26 mouse cellular contexts compared by ENCODE assay signal in the genomic region with DNA sequence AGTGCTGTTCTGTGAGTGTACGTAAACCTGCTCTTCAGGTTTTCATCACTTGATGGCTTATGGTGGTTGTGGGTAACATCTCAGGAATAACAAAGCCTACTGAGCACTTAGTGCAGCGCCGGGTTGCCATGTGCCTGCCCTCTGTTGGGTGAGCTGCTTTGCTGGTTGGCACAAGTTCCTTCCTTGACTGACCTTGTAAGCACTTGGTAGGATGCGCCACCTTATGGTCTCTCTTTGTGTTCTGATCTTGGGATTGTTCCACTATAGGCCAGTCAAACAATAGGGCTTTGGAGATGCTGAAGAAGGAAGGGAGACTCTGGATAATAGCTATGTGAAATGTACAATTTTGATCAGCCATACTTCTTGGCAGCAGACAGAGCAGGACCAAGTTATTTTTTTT. TPM values are rescaled to one million over a fixed set of nuclear protein-coding genes. Genes with fewer than 3 reads are reported as not detected.
A peak's percentile ranks its signal among the peaks of the same experiment; 100 is the strongest.
DNase-seq lines count a peak whose midpoint lies in the region; ATAC-seq and TF ChIP-seq lines count a peak whose summit lies in the region.
"Had no signal": no experiment of that assay in that cellular context is flagged by ENCODE, and none has a peak within 500 bp of the region (broad histone marks: within the 10 kb centered on the region; RNA-seq: fewer than 3 reads in every experiment).

No protein-coding gene starts in this region.

- peak; percentile 50 for DNase-seq in embryonic facial prominence, embryonic 14.5 days (ENCODE audit: low spot score)
- DNase-seq in embryonic facial prominence, embryonic 10.5 days (ENCODE audit: low spot score): no peak
- DNase-seq in liver, postnatal 0 days: no peak
- DNase-seq in liver, embryonic 11.5 days (ENCODE audit: low spot score): no peak
- DNase-seq in 3T3-L1 (ENCODE audit: low read depth, low spot score): peak; percentile 20
- peak; percentile 30 for DNase-seq in brain, adult 2 months (ENCODE audit: low read depth, low spot score)
- DNase-seq: adrenal gland, postnatal 10 days; cerebellum, adult 9-10 months; forebrain, postnatal 0 days; kidney, adult 8-10 months; kidney, postnatal 25 days; liver; right cerebral cortex, adult 18-20 months had no signal

- H3K27me3 ChIP-seq in embryonic facial prominence, embryonic 14.5 days (replicated peaks; ENCODE audit: control insufficient read depth, insufficient read depth, low read length): no peaks in the 10 kb centered on the region
- H3K27me3 ChIP-seq in embryonic facial prominence, embryonic 10.5 days (replicated peaks; ENCODE audit: low read depth, poor library complexity, severe bottlenecking): no peaks in the 10 kb centered on the region
- H3K27me3 ChIP-seq in liver, postnatal 0 days (ENCODE audit: insufficient read depth, low read length): no peaks in the 10 kb centered on the region
- no peaks in the 10 kb centered on the region for H3K27me3 ChIP-seq in liver, embryonic 11.5 days (replicated peaks; ENCODE audit: control insufficient read depth, insufficient read depth, low read length)
- H3K27me3 ChIP-seq: hindbrain, embryonic 13.5 days; neural tube, embryonic 15.5 days; stomach, embryonic 15.5 days had no signal

- no peak overlapping the region for H3K4me3 ChIP-seq in embryonic facial prominence, embryonic 14.5 days (ENCODE audit: low read depth, low read length)
- no peak overlapping the region for H3K4me3 ChIP-seq in embryonic facial prominence, embryonic 10.5 days
- no peak overlapping the region for H3K4me3 ChIP-seq in liver, postnatal 0 days (ENCODE audit: low read depth, low read length)
- H3K4me3 ChIP-seq in liver, embryonic 11.5 days (ENCODE audit: low read depth, low read length): no peak overlapping the region
- H3K4me3 ChIP-seq: forebrain, embryonic 10.5 days; heart, embryonic 10.5 days; hindbrain, embryonic 13.5 days; layer of hippocampus, adult 2 months; limb, embryonic 10.5 days; midbrain, embryonic 10.5 days; neural tube, embryonic 15.5 days; stomach, embryonic 15.5 days had no signal

- H3K4me2 ChIP-seq in embryonic facial prominence, embryonic 14.5 days (ENCODE audit: low read depth, low read length): no peak overlapping the region
- no peak overlapping the region for H3K4me2 ChIP-seq in liver, postnatal 0 days (ENCODE audit: low read depth, low read length)
- H3K4me2 ChIP-seq in liver, embryonic 11.5 days: no peak overlapping the region
- H3K4me2 ChIP-seq: hindbrain, embryonic 13.5 days; neural tube, embryonic 15.5 days; stomach, embryonic 15.5 days had no signal

- H3K27ac ChIP-seq in embryonic facial prominence, embryonic 14.5 days (replicated peaks; ENCODE audit: low read depth, low read length): no peak overlapping the region
- H3K27ac ChIP-seq in embryonic facial prominence, embryonic 10.5 days (replicated peaks): no peak overlapping the region
- no peak overlapping the region for H3K27ac ChIP-seq in liver, postnatal 0 days (ENCODE audit: low read depth)
- H3K27ac ChIP-seq in liver, embryonic 11.5 days (ENCODE audit: low read depth, low read length): no peak overlapping the region
- H3K27ac ChIP-seq: forebrain, embryonic 10.5 days; heart, embryonic 10.5 days; hindbrain, embryonic 13.5 days; layer of hippocampus, adult 2 months; limb, embryonic 10.5 days; macrophage; midbrain, embryonic 10.5 days; neural tube, embryonic 15.5 days; stomach, embryonic 15.5 days had no signal

- peak; percentile 25; the same call in 1 of the 2 replicates for TF ChIP-seq CTCF in liver, postnatal 0 days (IDR thresholded peaks at IDR 0.05; ENCODE audit: low read depth)

- no peaks in the 10 kb centered on the region for H3K4me1 ChIP-seq in embryonic facial prominence, embryonic 14.5 days (ENCODE audit: control insufficient read depth, insufficient read depth, low read length)
- no peaks in the 10 kb centered on the region for H3K4me1 ChIP-seq in embryonic facial prominence, embryonic 10.5 days
- H3K4me1 ChIP-seq in liver, postnatal 0 days (ENCODE audit: insufficient read depth): no peaks in the 10 kb centered on the region
- H3K4me1 ChIP-seq in liver, embryonic 11.5 days (replicated peaks; ENCODE audit: control insufficient read depth, insufficient read depth, low read length): no peaks in the 10 kb centered on the region
- H3K4me1 ChIP-seq: forebrain, embryonic 10.5 days; hindbrain, embryonic 13.5 days; limb, embryonic 10.5 days; midbrain, embryonic 10.5 days; neural tube, embryonic 15.5 days; stomach, embryonic 15.5 days had no signal

- no peak overlapping the region for H3K9ac ChIP-seq in embryonic facial prominence, embryonic 14.5 days (ENCODE audit: low read depth, low read length)
- no peak overlapping the region for H3K9ac ChIP-seq in liver, postnatal 0 days (replicated peaks)
- H3K9ac ChIP-seq in liver, embryonic 11.5 days (ENCODE audit: low read depth, low read length): no peak overlapping the region
- H3K9ac ChIP-seq: forebrain, postnatal 0 days; hindbrain, embryonic 13.5 days; neural tube, embryonic 15.5 days; stomach, embryonic 15.5 days had no signal

- H3K36me3 ChIP-seq in embryonic facial prominence, embryonic 14.5 days (ENCODE audit: control insufficient read depth, insufficient read depth, low read length): peaks cover 77% of the 10 kb centered on the region
- peaks cover 96% of the 10 kb centered on the region for H3K36me3 ChIP-seq in embryonic facial prominence, embryonic 10.5 days (replicated peaks)
- peaks cover 34% of the 10 kb centered on the region for H3K36me3 ChIP-seq in liver, postnatal 0 days (replicated peaks; ENCODE audit: insufficient read depth, low read length)
- peaks cover 11% of the 10 kb centered on the region; the same call in 1 of the 2 replicates for H3K36me3 ChIP-seq in liver, embryonic 11.5 days (ENCODE audit: control insufficient read depth, insufficient read depth, low read length)

- no peaks in the 10 kb centered on the region for H3K9me3 ChIP-seq in embryonic facial prominence, embryonic 14.5 days (ENCODE audit: control insufficient read depth, low read length)
- H3K9me3 ChIP-seq in embryonic facial prominence, embryonic 10.5 days: no peaks in the 10 kb centered on the region
- no peaks in the 10 kb centered on the region for H3K9me3 ChIP-seq in liver, postnatal 0 days (ENCODE audit: low read length)
- H3K9me3 ChIP-seq in liver, embryonic 11.5 days (ENCODE audit: control insufficient read depth, low read length): no peaks in the 10 kb centered on the region
- H3K9me3 ChIP-seq: forebrain, embryonic 10.5 days; heart, embryonic 10.5 days; hindbrain, embryonic 13.5 days; limb, embryonic 10.5 days; midbrain, embryonic 10.5 days; neural tube, embryonic 15.5 days; stomach, embryonic 15.5 days had no signal

- no peak for ATAC-seq in embryonic facial prominence, embryonic 14.5 days (ENCODE audit: low read depth)
- ATAC-seq in liver, postnatal 0 days: no peak
- no peak for ATAC-seq in liver, embryonic 11.5 days (replicated peaks; ENCODE audit: low FRiP score)
- no peak for ATAC-seq in megakaryocyte progenitor cell, adult 5-6 weeks (replicated peaks; ENCODE audit: poor library complexity)
- ATAC-seq in frontal cortex, adult (ENCODE audit: low TSS enrichment): no peak
- ATAC-seq: activated CD4-positive, CD25-positive, alpha-beta regulatory T cell, adult 4 months; forebrain, postnatal 0 days had no signal

- TF ChIP-seq EP300 in liver, postnatal 0 days (IDR thresholded peaks at IDR 0.05; ENCODE audit: low read depth): no peak

- WGBS in embryonic facial prominence, embryonic 14.5 days: 72% methylated on average over 4 of the region's 4 CpGs
- WGBS in embryonic facial prominence, embryonic 10.5 days: 88% methylated on average over 4 of the region's 4 CpGs
- 77% methylated on average over 4 of the region's 4 CpGs for WGBS in liver, postnatal 0 days (ENCODE audit: insufficient replicate concordance)
- 86% methylated on average over 4 of the region's 4 CpGs for WGBS in liver, embryonic 11.5 days

RNA-seq across cellular contexts. Expression of a gene that starts 9.2 kb away (rescaled TPM):
- polyA plus RNA-seq in embryonic facial prominence, embryonic 14.5 days (2014; fragmentation: Nextera tagmentation; extraction: Ambion mirVana): 13.1 and 15.3 TPM in 2 replicates
- 31.7 and 33.4 TPM in 2 replicates for polyA plus RNA-seq in embryonic facial prominence, embryonic 10.5 days (2016; fragmentation: Nextera tagmentation; extraction: Ambion mirVana)
- 3.3 TPM in 2 replicates for polyA plus RNA-seq in liver, postnatal 0 days (2015; fragmentation: Nextera tagmentation; extraction: Ambion mirVana)
- 15.4 and 15.6 TPM in 2 replicates for polyA plus RNA-seq in liver, embryonic 11.5 days (2014; fragmentation: Nextera tagmentation; extraction: Ambion mirVana)
- total RNA-seq in megakaryocyte progenitor cell, adult 5-6 weeks (2015): 7.9 and 9.6 TPM in 2 replicates
- total RNA-seq in megakaryocyte progenitor cell, adult 5-6 weeks (2017): 11.3 and 24.0 TPM in 2 replicates

RNA-seq across cellular contexts. Expression of a gene that starts 15.5 kb away (rescaled TPM):
- 12.0 and 18.5 TPM in 2 replicates for polyA plus RNA-seq in embryonic facial prominence, embryonic 14.5 days (2014; fragmentation: Nextera tagmentation; extraction: Ambion mirVana)
- polyA plus RNA-seq in embryonic facial prominence, embryonic 10.5 days (2016; fragmentation: Nextera tagmentation; extraction: Ambion mirVana): 15.7 and 18.0 TPM in 2 replicates
- 0.40 and 0.42 TPM in 2 replicates for polyA plus RNA-seq in liver, postnatal 0 days (2015; fragmentation: Nextera tagmentation; extraction: Ambion mirVana)
- 5.2 and 5.4 TPM in 2 replicates for polyA plus RNA-seq in liver, embryonic 11.5 days (2014; fragmentation: Nextera tagmentation; extraction: Ambion mirVana)
- total RNA-seq in megakaryocyte progenitor cell, adult 5-6 weeks (2015): 0.05 TPM in 1 of 2 replicates, not detected in the other
- total RNA-seq in megakaryocyte progenitor cell, adult 5-6 weeks (2017): 0.03 and 0.04 TPM in 2 replicates

RNA-seq across cellular contexts. Expression of a gene that starts 23.7 kb away (rescaled TPM):
- 5.9 and 9.7 TPM in 2 replicates for polyA plus RNA-seq in embryonic facial prominence, embryonic 14.5 days (2014; fragmentation: Nextera tagmentation; extraction: Ambion mirVana)
- polyA plus RNA-seq in embryonic facial prominence, embryonic 10.5 days (2016; fragmentation: Nextera tagmentation; extraction: Ambion mirVana): 2.3 and 3.1 TPM in 2 replicates
- 0.33 and 0.36 TPM in 2 replicates for polyA plus RNA-seq in liver, postnatal 0 days (2015; fragmentation: Nextera tagmentation; extraction: Ambion mirVana)
- 0.84 and 1.4 TPM in 2 replicates for polyA plus RNA-seq in liver, embryonic 11.5 days (2014; fragmentation: Nextera tagmentation; extraction: Ambion mirVana)
- not detected in 2 replicates for total RNA-seq in megakaryocyte progenitor cell, adult 5-6 weeks (2015)
- total RNA-seq in megakaryocyte progenitor cell, adult 5-6 weeks (2017): not detected in 2 replicates
- total RNA-seq: common myeloid progenitor, adult 5-6 weeks had no signal
- polyA plus RNA-seq: activated CD4-positive, CD25-positive, alpha-beta regulatory T cell, adult 4 months; macrophage had no signal

RNA-seq across cellular contexts. Expression of a gene that starts 24.3 kb away (rescaled TPM):
- 98.7 and 102 TPM in 2 replicates for polyA plus RNA-seq in embryonic facial prominence, embryonic 14.5 days (2014; fragmentation: Nextera tagmentation; extraction: Ambion mirVana)
- 57.9 and 63.0 TPM in 2 replicates for polyA plus RNA-seq in embryonic facial prominence, embryonic 10.5 days (2016; fragmentation: Nextera tagmentation; extraction: Ambion mirVana)
- polyA plus RNA-seq in liver, postnatal 0 days (2015; fragmentation: Nextera tagmentation; extraction: Ambion mirVana): 3.4 and 4.5 TPM in 2 replicates
- 42.5 and 45.6 TPM in 2 replicates for polyA plus RNA-seq in liver, embryonic 11.5 days (2014; fragmentation: Nextera tagmentation; extraction: Ambion mirVana)
- 1.0 TPM in 1 of 2 replicates, not detected in the other for total RNA-seq in megakaryocyte progenitor cell, adult 5-6 weeks (2015)
- total RNA-seq in megakaryocyte progenitor cell, adult 5-6 weeks (2017): 0.30 TPM in 1 of 2 replicates, not detected in the other
- polyA plus RNA-seq: activated CD4-positive, CD25-positive, alpha-beta regulatory T cell, adult 4 months; macrophage had no signal

RNA-seq across cellular contexts. Expression of a gene that starts 51.2 kb away (rescaled TPM):
- polyA plus RNA-seq in embryonic facial prominence, embryonic 14.5 days (2014; fragmentation: Nextera tagmentation; extraction: Ambion mirVana): 1.3 and 1.6 TPM in 2 replicates
- 3.3 and 3.5 TPM in 2 replicates for polyA plus RNA-seq in embryonic facial prominence, embryonic 10.5 days (2016; fragmentation: Nextera tagmentation; extraction: Ambion mirVana)
- polyA plus RNA-seq in liver, postnatal 0 days (2015; fragmentation: Nextera tagmentation; extraction: Ambion mirVana): 0.08 TPM in 1 of 2 replicates, not detected in the other
- polyA plus RNA-seq in liver, embryonic 11.5 days (2014; fragmentation: Nextera tagmentation; extraction: Ambion mirVana): 0.15 and 0.26 TPM in 2 replicates
- not detected in 2 replicates for total RNA-seq in megakaryocyte progenitor cell, adult 5-6 weeks (2015)
- total RNA-seq in megakaryocyte progenitor cell, adult 5-6 weeks (2017): 2.9 TPM in 1 of 2 replicates, not detected in the other
- polyA plus RNA-seq: macrophage had no signal

Comparison
In these comparisons a context has a peak if more than half of its experiments do, and no peak if none do; other contexts are left out.
1. DNase-seq: peak in embryonic facial prominence, embryonic 14.5 days (single experiment), 3T3-L1 (single experiment) and brain, adult 2 months (single experiment); none in embryonic facial prominence, embryonic 10.5 days (single experiment), liver, postnatal 0 days (single experiment) and liver, embryonic 11.5 days (single experiment).